Mouse (Mus musculus): ENCODE measurements around the gene 4933411K16Rik. TPM values are rescaled to one million over a fixed set of nuclear protein-coding genes. Genes with fewer than 3 reads are reported as not detected.

Gene 4933411K16Rik
- polyA plus RNA-seq, 1 experiment from 2014 or later, result not detected

DNA sequence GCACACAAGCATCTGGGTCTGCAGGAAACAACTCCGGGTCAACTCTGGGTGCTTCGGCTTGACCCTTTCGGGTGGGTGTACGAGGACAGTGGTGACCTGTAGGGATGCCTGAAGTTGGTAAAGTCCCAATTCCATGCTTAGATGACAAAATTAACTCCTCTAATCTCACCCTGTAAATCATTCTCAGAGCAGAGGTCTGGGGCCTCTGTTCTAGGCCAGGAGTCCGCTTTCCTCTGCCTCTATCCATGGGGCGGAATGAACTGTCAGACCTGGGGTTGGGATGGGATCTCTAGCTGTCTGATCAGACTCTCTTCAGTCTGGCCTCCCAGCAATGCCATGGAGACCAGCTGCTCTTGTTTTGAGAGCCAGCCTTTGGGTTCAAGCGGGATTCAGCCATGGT lies 9.4 kb downstream of the 4933411K16Rik start:
- no peak overlapping the region for H3K27ac ChIP-seq
- WGBS, result 87% methylated on average over 7 of the region's 7 CpGs

DNA sequence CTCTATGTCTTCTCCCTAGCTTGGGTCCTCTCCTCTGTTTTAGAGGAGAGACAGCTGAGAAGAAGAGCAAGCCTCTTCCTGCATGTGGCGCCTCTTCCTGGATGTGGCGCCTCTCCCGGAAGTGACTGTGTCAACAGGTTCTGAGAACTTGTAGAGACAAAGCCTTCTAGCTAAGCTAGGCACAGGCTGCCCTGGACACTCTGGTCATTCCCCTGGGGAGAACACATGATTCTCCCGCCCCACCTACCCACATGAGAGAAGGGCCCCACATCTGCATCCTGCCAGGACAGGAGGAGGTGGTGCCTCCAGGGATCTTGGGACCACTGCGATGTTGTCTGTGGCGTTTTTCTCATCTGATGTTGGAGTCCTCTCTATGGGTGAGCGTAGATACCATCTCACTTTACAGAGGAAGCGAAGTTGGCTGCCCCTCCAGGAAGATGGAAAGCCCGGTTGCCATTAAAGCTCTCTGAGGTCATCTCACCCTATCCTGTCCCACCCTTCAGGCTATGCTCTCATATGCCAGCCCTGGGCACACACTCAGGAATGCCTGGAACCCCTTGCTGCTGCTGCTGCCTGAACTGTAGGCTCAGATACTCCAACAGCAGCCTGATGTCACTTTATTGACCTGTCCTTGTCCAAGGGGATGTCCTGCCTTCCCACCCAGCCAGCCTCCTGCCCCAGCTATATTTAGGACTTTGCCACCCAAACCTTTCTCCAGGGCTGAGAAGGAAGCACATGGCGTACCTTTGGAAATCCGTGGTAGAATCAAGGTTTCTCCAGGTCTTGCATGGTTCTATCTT lies 16.6 kb downstream of the 4933411K16Rik start:
- H3K4me1 ChIP-seq, result no peaks in the 10 kb centered on the region
- H3K27me3 ChIP-seq, result no peaks in the 10 kb centered on the region
- WGBS, result 71% methylated on average over 11 of the region's 11 CpGs
- no peak overlapping the region for H3K9ac ChIP-seq
- no peak overlapping the region for H3K27ac ChIP-seq
- no peak overlapping the region for H3K4me3 ChIP-seq
- no peak overlapping the region for H3K4me2 ChIP-seq
- no peaks in the 10 kb centered on the region for H3K36me3 ChIP-seq
- ATAC-seq (ENCODE audit: borderline replicate concordance, extremely low read depth, low FRiP score, low TSS enrichment), result no peak
- H3K9me3 ChIP-seq, result no peaks in the 10 kb centered on the region

More for the DNA sequence above, 9.4 kb downstream of the 4933411K16Rik start:
- no peak overlapping the region for H3K4me3 ChIP-seq
- no peak overlapping the region for H3K9ac ChIP-seq
- H3K36me3 ChIP-seq, result no peaks in the 10 kb centered on the region
- H3K4me2 ChIP-seq, result no peak overlapping the region
- H3K4me1 ChIP-seq, result no peaks in the 10 kb centered on the region
- H3K27me3 ChIP-seq, result no peaks in the 10 kb centered on the region
- H3K9me3 ChIP-seq, result no peaks in the 10 kb centered on the region
- ATAC-seq (ENCODE audit: borderline replicate concordance, extremely low read depth, low FRiP score, low TSS enrichment), result no peak

DNA sequence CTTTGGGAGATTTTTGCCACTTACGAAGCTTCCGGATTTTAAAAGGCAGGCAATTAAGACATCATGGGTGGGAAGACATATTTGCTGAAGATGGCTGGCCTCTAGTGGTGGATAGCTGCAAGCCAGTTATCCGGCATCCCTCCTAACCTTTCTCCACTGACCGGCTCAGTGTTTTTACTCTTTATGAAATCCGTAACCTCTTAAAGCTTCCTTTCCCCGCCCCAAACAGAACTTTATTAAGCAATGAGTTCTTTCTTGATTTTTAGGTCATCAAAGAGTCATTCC lies 17.1 kb downstream of the 4933411K16Rik start:
- Histone ChIP-seq H3K36me3 (no peaks in the 10 kb centered on the region), H3K9ac (no peak overlapping the region), H3K4me2 (no peak overlapping the region), H3K27ac (no peak overlapping the region), H3K4me3 (no peak overlapping the region), H3K27me3 (no peaks in the 10 kb centered on the region), H3K9me3 (no peaks in the 10 kb centered on the region), H3K4me1 (no peaks in the 10 kb centered on the region)
- no peak for ATAC-seq (ENCODE audit: borderline replicate concordance, extremely low read depth, low FRiP score, low TSS enrichment)
- WGBS, result 43% methylated on average over 6 of the region's 6 CpGs

DNA sequence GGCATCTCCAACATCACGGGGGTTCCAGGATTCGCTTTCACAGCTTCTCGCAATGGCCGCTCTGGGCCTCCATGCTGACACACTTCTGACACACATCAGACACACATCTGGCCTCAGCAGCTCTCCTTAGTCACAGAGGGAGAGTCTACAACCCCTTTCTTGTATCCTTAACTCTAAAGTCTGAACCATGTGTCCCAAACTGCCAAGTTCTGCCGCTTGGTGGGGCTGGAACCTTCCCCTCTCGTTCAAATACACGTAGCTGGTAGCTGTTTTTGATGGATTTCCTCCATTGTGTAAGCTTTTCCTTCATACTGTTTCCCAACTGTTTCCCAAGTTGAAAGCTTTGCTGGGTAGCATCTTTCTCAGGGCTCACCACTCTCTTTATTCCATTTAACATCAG lies 19.2 kb downstream of the 4933411K16Rik start:
- no peak overlapping the region for H3K27ac ChIP-seq
- no peak overlapping the region for H3K4me3 ChIP-seq
- 0 out of 2 replicates have a peak, but pooled peaks cover 3% of the 10 kb centered on the region for H3K36me3 ChIP-seq
- no peak for ATAC-seq (ENCODE audit: borderline replicate concordance, extremely low read depth, low FRiP score, low TSS enrichment)
- H3K4me2 ChIP-seq, result no peak overlapping the region
- no peaks in the 10 kb centered on the region for H3K9me3 ChIP-seq
- WGBS, result 63% methylated on average over 7 of the region's 7 CpGs
- H3K4me1 ChIP-seq, result no peaks in the 10 kb centered on the region
- no peak overlapping the region for H3K9ac ChIP-seq
- H3K27me3 ChIP-seq, result no peaks in the 10 kb centered on the region

DNA sequence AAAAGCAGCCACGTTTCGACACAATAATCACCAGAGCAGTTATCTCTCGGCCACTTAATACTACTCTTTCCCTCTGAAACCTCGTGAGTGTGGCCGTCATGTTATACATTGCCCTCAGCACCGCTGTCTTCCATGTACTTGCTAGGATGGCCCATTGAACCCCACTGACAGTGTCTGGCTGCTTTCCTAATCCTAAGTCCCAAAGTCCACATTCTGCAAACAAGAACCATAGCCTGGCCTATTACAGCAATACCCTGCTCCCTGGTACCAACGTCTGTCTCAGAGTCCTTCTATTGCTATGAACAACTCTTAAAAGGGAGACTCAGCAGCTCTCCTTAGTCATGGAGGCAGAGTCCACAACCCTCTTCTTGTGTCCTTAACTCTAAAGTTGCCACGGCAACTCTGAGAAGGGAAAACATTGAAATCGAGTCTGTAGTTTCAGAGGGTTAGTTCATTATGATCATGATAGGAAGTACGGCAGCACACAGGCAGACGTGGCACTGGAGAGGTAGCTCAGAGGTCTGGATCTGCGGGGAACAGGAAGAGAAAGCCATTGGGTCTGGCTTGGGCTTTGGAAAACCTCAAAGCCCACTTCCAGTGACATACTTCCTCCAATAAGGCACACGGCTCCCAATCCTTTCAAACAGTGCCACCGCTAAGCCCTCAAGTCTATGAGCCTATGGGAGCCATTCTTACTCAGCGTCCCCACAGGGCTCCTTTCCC lies 20.0 kb downstream of the 4933411K16Rik start:
- Histone ChIP-seq H3K4me3 (no peak overlapping the region), H3K4me1 (no peaks in the 10 kb centered on the region), H3K9me3 (no peaks in the 10 kb centered on the region), H3K27me3 (no peaks in the 10 kb centered on the region), H3K27ac (no peak overlapping the region), H3K4me2 (no peak overlapping the region), H3K36me3 (0 out of 2 replicates have a peak, but pooled peaks cover 7% of the 10 kb centered on the region), H3K9ac (no peak overlapping the region)
- WGBS, result 67% methylated on average over 15 of the region's 15 CpGs
- ATAC-seq (ENCODE audit: borderline replicate concordance, extremely low read depth, low FRiP score, low TSS enrichment), result no peak

DNA sequence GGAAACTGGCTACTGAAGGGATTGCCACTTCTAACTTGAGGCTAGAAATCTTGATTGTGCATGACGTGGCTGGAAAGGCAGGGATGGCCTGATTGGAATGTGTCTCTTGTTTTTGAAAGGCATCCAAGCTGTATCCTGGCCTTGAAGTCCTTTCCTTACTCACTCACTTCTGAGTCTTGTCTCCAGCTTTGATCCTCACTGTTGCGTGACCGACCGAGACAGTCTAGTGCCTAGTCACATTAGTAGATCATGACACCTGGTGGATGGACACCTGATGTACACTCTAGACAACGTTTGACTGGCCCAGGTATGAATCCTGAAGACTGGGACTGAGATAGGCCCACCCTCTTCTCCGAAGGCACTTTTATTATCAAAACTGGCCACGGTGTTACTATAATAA lies 20.8 kb downstream of the 4933411K16Rik start:
- Histone ChIP-seq H3K4me1 (no peaks in the 10 kb centered on the region), H3K9ac (no peak overlapping the region), H3K4me3 (no peak overlapping the region), H3K27ac (no peak overlapping the region), H3K4me2 (no peak overlapping the region), H3K9me3 (no peaks in the 10 kb centered on the region), H3K27me3 (no peaks in the 10 kb centered on the region), H3K36me3 (0 out of 2 replicates have a peak, but pooled peaks cover 7% of the 10 kb centered on the region)
- 71% methylated on average over 7 of the region's 7 CpGs for WGBS
- ATAC-seq (ENCODE audit: borderline replicate concordance, extremely low read depth, low FRiP score, low TSS enrichment), result no peak

DNA sequence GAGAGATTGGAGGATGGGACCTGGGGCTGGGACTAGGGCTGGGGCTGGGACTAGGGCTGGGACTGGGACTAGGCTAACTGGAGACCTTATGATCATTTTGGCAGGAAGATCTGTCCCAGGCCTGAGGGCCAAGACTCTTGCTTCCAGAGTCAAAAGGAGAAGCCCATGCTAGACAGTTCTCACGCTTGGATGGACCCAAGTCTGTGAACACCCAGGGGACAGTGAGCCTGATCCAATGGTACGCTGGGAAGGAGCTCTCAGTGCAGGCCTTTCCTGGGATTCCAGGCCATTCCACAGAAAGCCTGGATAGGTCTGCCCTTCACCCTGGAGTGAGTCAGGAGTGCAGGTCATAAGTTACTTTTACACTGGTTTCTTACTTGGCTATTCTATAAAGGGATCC lies 23.0 kb downstream of the 4933411K16Rik start:
- Histone ChIP-seq H3K27ac (no peak overlapping the region), H3K36me3 (0 out of 2 replicates have a peak, but pooled peaks cover 7% of the 10 kb centered on the region), H3K9ac (no peak overlapping the region), H3K9me3 (no peaks in the 10 kb centered on the region), H3K4me2 (no peak overlapping the region), H3K4me3 (no peak overlapping the region), H3K4me1 (no peaks in the 10 kb centered on the region), H3K27me3 (no peaks in the 10 kb centered on the region)
- WGBS, result 83% methylated on average over 2 of the region's 2 CpGs
- ATAC-seq (ENCODE audit: borderline replicate concordance, extremely low read depth, low FRiP score, low TSS enrichment), result no peak

DNA sequence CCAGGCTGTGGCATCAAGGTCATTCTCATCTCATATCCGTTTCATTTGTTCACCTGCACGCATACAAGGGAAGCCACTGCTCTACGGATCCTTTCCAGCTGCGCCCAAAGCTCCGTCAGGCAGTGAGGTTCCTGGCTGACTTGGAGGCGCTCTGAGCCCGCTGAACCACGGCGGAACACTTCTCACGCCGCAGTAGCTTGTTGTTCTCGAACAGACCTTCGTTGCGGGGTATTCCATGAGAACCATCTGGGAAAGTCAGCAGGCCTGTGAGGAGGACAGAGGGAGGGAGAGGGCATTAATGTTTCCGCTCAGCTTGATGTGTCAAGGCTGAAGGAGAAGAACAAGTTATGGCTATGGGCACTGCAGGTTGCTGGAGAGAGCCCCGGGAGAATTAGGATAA lies 23.9 kb downstream of the 4933411K16Rik start:
- Histone ChIP-seq H3K36me3 (0 out of 2 replicates have a peak, but pooled peaks cover 7% of the 10 kb centered on the region), H3K27me3 (no peaks in the 10 kb centered on the region), H3K9ac (no peak overlapping the region), H3K9me3 (no peaks in the 10 kb centered on the region), H3K4me2 (no peak overlapping the region), H3K4me3 (no peak overlapping the region), H3K4me1 (no peaks in the 10 kb centered on the region), H3K27ac (no peak overlapping the region)
- no peak for ATAC-seq (ENCODE audit: borderline replicate concordance, extremely low read depth, low FRiP score, low TSS enrichment)
- 90% methylated on average over 16 of the region's 16 CpGs for WGBS

DNA sequence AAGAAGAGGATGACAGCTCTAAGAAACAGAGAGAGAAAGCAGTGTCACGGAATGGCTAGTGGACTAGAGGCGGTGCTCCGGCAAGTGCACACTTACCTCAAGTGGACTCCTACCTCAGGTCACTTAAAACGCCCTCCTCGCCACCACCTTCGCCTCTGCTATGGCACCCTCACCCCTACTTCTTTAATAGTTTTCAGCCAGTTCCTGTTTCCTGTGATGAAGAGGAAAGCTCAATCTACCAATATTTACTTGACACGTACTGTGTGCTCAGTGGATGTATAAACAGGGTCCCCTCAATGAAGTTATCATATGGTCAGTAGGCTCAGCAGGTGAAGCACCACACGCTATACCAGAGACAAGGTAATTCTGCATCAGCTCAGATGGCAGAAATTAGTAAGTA lies 26.5 kb downstream of the 4933411K16Rik start:
- H3K27me3 ChIP-seq, result no peaks in the 10 kb centered on the region
- 91% methylated on average over 8 of the region's 8 CpGs for WGBS
- no peak for ATAC-seq (ENCODE audit: borderline replicate concordance, extremely low read depth, low FRiP score, low TSS enrichment)

DNA sequence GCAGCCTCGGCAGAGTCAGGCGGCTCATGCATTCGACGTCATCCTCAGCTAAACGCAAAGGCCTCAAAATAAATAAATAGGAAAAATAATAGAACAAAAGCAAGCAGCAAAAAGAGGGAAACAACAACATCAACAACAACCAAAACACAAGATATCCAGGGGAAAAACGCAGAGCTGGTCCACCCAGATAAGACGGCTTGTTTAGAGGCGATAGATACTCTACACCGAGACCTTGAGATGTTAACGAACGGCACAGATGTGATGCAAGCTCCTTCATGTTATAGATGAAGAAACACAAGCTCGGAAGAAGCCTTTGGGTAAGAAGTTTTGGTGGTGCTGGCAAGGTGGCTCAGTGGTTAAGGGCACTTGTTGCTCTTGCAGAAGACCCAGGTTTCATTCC lies 27.0 kb downstream of the 4933411K16Rik start:
- Histone ChIP-seq H3K27ac (no peak overlapping the region), H3K4me1 (no peaks in the 10 kb centered on the region), H3K9me3 (no peaks in the 10 kb centered on the region), H3K4me2 (no peak overlapping the region), H3K4me3 (no peak overlapping the region), H3K9ac (no peak overlapping the region), H3K27me3 (no peaks in the 10 kb centered on the region), H3K36me3 (0 out of 2 replicates have a peak, but pooled peaks cover 7% of the 10 kb centered on the region)
- ATAC-seq (ENCODE audit: borderline replicate concordance, extremely low read depth, low FRiP score, low TSS enrichment), result no peak
- WGBS, result 93% methylated on average over 12 of the region's 12 CpGs

More for the DNA sequence above, 26.5 kb downstream of the 4933411K16Rik start:
- H3K4me1 ChIP-seq, result no peaks in the 10 kb centered on the region
- no peaks in the 10 kb centered on the region for H3K9me3 ChIP-seq
- no peak overlapping the region for H3K4me3 ChIP-seq
- 0 out of 2 replicates have a peak, but pooled peaks cover 7% of the 10 kb centered on the region for H3K36me3 ChIP-seq
- no peak overlapping the region for H3K9ac ChIP-seq
- H3K4me2 ChIP-seq, result no peak overlapping the region
- H3K27ac ChIP-seq, result no peak overlapping the region

DNA sequence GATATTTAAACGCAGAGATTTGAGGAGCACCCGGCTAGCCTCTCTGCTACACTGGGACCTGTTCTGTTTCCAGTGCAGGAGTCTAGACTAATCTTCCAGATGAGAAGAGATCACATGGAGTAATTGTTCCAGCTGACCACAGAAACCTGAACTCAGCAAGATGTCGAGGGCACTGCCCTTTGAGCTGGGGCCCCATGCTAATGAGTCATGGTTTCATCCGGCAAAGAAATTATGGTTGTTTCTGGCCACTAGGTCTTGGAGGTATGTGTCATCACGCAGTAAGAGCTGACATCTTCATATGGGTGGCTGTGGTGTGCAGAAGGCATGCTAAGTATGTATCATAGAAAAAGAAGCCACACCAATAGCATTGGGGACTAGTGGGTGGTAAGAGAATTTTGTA lies 27.9 kb downstream of the 4933411K16Rik start:
- no peak overlapping the region for H3K4me2 ChIP-seq
- no peak overlapping the region for H3K27ac ChIP-seq
- 0 out of 2 replicates have a peak, but pooled peaks cover 7% of the 10 kb centered on the region for H3K36me3 ChIP-seq
- no peaks in the 10 kb centered on the region for H3K9me3 ChIP-seq
- H3K9ac ChIP-seq, result no peak overlapping the region
- WGBS, result 70% methylated on average over 5 of the region's 5 CpGs
- H3K4me3 ChIP-seq, result no peak overlapping the region
- ATAC-seq (ENCODE audit: borderline replicate concordance, extremely low read depth, low FRiP score, low TSS enrichment), result no peak
- H3K27me3 ChIP-seq, result no peaks in the 10 kb centered on the region
- no peaks in the 10 kb centered on the region for H3K4me1 ChIP-seq

DNA sequence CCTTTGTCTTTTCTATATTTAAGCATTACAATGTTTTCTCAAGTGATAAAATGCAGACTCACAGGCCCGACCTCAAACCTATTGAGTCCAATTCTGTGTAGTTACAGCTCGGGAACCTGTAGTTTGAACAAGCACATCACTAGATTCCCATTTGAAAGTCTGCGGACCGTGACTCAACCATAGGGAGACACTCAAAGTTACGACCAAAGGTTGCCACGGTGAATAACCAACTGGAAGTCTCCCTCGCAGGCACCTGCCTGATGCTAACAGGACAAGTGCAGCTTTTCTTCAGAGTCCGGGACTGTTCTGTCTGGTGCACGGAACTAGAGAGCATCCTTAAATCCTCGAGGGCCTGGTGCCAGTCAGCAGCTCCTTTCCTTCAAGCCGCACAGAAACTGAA lies 28.4 kb downstream of the 4933411K16Rik start:
- ATAC-seq (ENCODE audit: borderline replicate concordance, extremely low read depth, low FRiP score, low TSS enrichment), result no peak
- H3K27ac ChIP-seq, result no peak overlapping the region
- H3K4me1 ChIP-seq, result peaks cover under 1% of the 10 kb centered on the region
- no peak overlapping the region for H3K9ac ChIP-seq
- 82% methylated on average over 11 of the region's 11 CpGs for WGBS
- H3K9me3 ChIP-seq, result no peaks in the 10 kb centered on the region
- H3K4me3 ChIP-seq, result no peak overlapping the region
- H3K36me3 ChIP-seq, result 0 out of 2 replicates have a peak, but pooled peaks cover 7% of the 10 kb centered on the region
- no peak overlapping the region for H3K4me2 ChIP-seq
- no peaks in the 10 kb centered on the region for H3K27me3 ChIP-seq
